Mouse (Mus musculus) heart, embryonic 14.5 days (tissue): ENCODE measurements around the gene Gzmk. TPM values are rescaled to one million over a fixed set of nuclear protein-coding genes. Genes with fewer than 3 reads are reported as not detected.

Experiments used
- polyA plus RNA-seq: library from polyadenylated mRNA; unstranded; fragments of >200 nt; fragmentation: Nextera tagmentation; extraction: Ambion mirVana; gene quantifications from 2 replicates; pipeline ENCODE4 v1.2.1, GENCODE M21; 2014

The Gzmk gene
- polyA plus RNA-seq, 1 experiment from 2014 or later, result not detected

Other genes with a start within 250 kb of the Gzmk start
- gene Ccno, start 238.1 kb downstream of the Gzmk start, polyA plus RNA-seq, result 0.11 and 0.63 TPM in 2 replicates
- not detected in 2 replicates for gene Mcidas, start 232.1 kb downstream of the Gzmk start, polyA plus RNA-seq
- gene Cdc20b, start 190.8 kb downstream of the Gzmk start, polyA plus RNA-seq, result 0.12 TPM in 1 of 2 replicates, not detected in the other
- 126 and 147 TPM in 2 replicates for gene Gpx8, start 179.5 kb downstream of the Gzmk start, polyA plus RNA-seq
- gene Gzma, start 124.9 kb downstream of the Gzmk start, polyA plus RNA-seq, result not detected in 2 replicates
- gene Esm1, start 16.2 kb downstream of the Gzmk start, polyA plus RNA-seq, result 0.82 and 1.1 TPM in 2 replicates
- gene BC067074, start 67.3 kb upstream of the Gzmk start, polyA plus RNA-seq, result 3.0 and 3.2 TPM in 2 replicates